Mouse (Mus musculus) right cerebral cortex, postnatal 10 days (tissue): ENCODE measurements around the gene Srrt.

ENCODE experiments used
- DNase-seq, 2 experiments: peaks; one replicate each; pipeline ENCODE4 v3.0.0; 2021; ENCODE audit warnings: low spot score in 2 of 2

Gene Srrt

DNA sequence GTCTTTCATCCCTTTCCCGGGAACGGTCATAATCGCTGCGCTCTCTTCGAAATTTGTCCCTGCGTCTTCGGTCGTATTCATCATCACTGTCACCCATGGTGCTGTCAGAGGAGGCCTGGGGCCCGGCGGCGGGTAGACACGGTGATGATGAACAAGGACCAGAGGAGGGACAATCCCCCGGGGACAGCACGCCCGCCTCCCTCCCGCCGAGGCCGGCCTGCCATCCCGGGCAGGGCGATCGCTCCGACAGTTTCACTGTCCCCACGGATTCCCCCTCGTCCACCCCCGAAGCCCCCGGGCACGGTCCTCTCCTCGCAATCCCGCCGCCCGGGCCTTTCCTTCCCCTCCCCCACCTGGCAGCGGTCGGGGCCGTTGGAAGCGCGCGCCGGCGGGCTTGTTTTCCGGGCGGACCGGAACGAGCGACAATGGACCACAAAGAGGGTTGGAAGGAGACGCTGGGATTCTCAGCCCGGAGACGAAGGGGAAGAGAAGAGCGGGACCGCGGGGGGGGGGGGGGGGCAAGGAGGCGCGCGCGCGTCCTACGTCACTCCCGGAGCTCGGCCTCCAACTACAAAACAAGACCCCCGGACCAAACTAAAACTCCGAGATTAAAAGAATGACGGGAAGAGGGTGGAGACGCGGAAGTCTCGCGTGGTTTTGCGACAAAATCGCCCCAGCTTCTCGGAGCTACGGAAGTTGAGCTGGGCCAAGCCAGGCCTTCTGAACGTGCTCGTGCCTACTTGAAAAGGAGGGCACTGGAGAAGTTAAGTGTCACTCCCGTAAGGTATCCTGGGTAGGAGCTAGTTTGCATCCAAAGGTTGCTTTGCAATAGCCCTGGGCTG, at the start of gene Srrt:
Gene Srrt, minus strand, starts transcription at position 604 of the 842 bp plus-strand sequence.
- DNase-seq = peak; percentile 96 to 97

DNA sequence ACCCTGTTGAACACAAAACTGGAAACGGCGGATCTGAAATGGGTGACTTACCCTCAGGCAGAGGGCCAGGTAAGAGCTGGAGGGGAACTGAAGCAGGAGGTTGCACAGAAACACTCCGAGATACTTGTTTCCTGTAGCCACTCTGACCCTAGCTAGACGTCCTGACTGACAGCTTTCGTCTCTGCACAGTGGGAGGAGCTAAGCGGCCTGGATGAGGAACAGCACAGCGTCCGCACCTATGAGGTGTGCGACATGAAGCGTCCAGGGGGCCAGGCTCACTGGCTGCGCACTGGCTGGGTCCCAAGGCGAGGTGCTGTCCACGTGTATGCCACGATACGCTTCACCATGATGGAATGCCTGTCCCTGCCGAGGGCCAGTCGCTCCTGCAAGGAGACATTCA, 46.6 kb upstream of the Srrt start:
- DNase-seq = no peak

DNA sequence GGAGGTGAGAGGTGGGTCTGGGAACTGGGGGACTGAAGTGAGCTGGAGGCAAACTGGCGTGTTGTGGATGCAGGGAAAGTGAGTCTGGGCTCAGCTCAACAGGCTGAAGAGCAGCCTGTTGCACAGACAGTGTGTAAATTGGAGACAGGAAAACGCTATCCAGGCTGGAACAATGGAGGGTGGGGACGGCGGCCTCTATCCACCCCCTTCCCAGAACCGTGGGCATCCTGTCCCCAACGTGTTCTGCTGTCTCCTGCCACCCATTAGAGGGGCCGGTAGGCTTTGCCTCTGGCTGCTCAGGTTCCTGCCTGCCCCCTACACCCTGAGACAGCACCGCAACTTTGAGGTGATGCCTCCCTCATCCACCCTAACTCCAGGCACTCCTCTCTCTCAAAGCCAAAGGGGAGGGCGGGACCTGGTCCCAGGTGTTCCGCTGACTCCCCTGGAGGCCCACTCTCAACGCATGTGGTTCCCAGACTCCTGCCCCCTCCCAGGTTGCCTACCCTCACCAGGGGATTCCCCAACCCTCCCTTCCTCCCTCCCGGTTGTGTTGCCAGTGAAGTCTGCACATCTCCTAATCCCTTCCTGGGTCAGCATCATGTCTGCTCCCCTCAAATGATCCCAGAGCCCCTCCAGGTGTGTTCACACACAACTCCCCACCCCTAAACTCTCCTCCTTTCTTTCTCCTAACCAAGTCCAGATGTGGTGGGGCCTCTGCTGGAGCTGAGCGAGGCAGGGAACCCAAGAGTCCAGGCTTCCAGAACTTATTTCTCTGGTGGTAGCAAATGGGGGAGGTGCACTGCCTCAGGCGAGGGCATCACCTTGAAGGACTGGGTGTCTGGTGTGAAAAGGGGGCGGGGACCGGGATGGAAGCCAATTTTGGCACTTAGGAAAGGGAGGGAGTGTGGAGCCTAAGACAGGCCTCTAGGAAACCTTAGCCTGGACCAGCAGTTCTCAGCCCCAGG, 44.8 kb upstream of the Srrt start:
- no peak for DNase-seq

DNA sequence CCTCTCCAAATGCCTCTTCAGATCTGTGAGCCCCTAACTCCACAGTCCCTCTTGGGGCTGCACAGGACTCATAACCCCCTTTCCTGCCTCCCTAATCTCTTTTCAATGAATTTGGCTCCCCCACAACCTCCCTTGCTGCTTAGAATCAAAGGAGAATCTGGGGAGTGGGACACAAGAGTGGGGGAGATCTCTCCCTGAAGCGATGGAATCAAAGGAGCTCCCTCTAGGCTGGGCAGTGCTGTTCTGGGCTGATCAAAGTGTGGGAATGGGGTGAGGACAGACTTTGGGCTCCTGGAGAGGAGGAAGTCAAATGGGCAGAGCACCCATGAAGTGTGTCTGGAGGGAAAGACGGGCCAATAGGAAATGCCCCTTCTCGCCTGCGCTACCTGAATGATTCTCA, 43.9 kb upstream of the Srrt start:
- DNase-seq = no peak

- DNase-seq = no peak
These were observed 43.5 kb upstream of the Srrt start for GRCm38 (mm10) chr5:137351058-137351380.

- DNase-seq = no peak
These were observed 43.0 kb upstream of the Srrt start for GRCm38 (mm10) chr5:137350205-137351057.

DNA sequence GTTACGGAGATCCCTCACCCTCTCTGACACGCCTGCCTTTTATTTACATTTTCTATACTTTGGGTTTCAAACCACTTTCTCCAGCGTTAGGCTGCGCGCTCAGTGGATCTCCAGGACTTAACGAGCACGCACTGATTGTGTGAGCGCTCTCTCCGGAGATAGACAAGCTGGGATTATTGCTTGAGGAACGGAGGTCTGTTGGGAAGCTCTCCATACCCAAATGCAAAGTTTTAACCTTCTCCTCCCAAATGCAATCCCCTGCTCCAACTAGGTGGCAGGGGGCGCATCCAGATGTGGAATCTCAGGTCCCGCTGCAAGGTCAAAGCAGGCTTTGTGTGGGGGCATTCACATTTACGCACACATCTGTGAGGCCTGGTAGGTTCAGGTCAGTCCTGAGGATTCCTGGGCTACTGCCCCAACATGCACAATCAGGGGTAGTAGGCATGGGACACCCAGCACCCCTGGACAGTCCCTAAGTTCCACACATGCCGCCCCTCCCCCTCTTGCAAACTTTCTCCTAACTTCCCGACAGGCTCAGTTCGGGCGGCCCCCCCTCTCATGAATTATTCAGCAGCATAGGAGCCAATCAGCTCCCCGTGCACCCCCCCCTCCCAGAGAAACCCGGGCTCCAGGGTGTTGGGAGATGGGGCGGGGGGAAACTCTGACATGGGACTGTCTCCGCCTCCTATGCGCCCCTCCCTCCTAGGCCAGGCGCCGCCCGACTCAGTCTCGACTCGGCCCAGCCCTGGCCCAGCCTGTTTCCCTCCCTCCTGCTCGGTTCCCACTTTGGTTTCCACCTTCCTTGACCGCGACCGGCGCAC, 42.1 kb upstream of the Srrt start, which contains the start of gene Ephb4:
Gene Ephb4, plus strand, starts transcription at position 726 of the 821 bp plus-strand sequence.
- peak; percentile 81 to 85 for DNase-seq

- no peak for DNase-seq
These were observed 41.3 kb upstream of the Srrt start for GRCm38 (mm10) chr5:137348482-137349383.

GRCm38 (mm10) chr5:137347856-137348255, 40.4 kb upstream of the Srrt start:
- no peak for DNase-seq

- DNase-seq = no peak
These were observed 39.5 kb upstream of the Srrt start for GRCm38 (mm10) chr5:137346983-137347382.

DNA sequence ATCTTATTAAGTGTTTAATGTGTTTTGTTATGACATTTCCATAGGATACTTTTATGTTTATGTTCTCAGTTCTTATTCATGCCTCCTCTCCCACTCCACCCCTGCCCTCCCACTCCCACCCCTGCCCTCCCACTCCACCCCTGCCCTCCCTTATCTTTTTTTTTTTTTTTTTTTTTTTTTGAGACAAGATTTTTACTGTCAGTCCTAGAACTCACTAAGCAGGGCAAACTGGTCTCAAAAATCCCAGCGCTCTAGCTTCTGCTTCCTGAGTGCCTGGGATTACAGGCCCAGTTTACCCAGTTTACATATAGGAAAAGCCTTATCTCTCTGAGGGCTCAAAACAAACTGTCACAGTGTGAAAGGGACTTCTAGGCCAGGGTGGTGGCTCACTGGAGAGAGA, 38.9 kb upstream of the Srrt start:
- DNase-seq = no peak

GRCm38 (mm10) chr5:137345821-137346220, 38.3 kb upstream of the Srrt start:
- no peak for DNase-seq

GRCm38 (mm10) chr5:137343869-137344268, 36.4 kb upstream of the Srrt start:
- DNase-seq = no peak

DNA sequence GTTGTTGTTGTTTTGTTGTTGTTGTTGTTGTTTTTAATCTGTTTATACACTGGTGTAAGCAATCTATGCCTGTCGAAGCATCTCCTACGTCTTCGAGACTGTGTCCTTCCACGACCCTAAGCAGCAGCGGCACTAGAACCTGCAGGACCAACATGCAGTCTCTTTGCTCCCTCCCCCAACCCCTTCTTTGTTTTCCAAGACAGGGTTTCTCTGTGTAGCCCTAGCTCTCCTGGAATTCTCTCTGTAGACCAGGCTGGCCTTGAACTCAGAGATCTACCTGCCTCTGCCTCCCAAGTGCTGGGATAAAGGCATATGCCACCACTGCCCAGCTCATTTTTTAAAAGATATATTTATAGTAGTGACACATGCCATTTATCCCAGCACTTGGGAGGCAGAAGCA, 35.9 kb upstream of the Srrt start:
- DNase-seq = no peak

DNA sequence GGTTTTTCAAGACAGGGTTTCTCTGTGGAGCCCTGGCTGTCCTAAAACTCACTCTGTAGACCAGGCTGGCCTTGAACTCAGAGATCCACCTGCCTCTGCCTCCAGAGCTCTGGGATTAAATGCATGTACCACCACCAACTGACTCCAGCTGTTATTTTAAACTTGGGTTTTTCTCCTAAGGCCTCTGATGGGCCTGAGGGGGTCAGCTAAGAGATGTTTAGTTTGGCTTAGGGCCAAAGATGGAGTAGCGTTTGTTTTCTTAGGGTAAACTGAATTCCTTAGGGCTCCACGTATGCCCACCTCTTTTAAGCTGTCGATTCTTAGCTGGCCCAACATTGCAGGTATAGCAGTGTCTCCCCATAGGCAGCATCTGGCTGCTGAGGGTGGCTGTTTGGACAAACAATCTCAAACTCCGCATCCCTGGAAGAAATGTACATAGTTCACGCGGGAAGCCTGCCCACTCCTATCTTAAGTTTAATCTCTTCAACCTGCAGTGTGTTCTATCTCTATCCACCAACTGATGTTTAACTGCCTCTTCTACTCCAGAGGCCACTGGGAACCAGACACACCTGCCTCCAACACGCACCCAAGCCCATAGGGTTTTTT, 35.0 kb upstream of the Srrt start:
- no peak for DNase-seq

- DNase-seq = no peak
These were observed 32.7 kb upstream of the Srrt start for GRCm38 (mm10) chr5:137340222-137340621.

- peak in 1 of 2 experiments; percentile 61 for DNase-seq
These were observed 32.0 kb upstream of the Srrt start for GRCm38 (mm10) chr5:137339290-137339979.

DNA sequence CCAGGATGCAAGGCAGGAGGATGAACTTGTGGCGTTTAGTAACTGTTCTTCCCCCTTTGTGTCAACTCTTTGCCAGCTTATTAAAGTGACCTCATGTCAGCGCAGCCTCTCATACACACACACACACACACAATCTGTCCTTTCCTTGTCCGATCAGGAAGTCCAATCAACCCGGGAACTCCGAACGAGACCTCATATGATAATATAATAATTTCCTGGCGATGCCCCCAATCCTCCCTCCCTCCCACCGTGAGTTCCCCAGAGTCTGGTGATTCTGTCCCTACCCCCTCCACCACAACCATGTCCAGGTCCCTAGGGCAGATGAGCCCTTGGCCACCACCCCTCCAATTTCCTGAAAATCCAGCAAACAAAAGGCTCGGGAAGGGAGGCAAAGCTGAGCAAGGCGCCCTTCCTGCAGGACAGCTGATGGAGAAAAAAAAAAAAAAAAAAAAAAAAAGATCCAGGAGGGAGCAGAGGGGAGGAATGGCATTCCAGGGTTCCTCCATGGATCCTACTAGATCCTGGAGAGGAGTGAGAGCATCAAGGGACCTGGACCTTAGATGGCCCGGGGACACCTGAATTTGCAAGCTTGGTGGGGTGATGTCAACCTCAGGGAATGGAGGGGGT, 31.3 kb upstream of the Srrt start:
- no peak for DNase-seq
